In the genomic region with DNA sequence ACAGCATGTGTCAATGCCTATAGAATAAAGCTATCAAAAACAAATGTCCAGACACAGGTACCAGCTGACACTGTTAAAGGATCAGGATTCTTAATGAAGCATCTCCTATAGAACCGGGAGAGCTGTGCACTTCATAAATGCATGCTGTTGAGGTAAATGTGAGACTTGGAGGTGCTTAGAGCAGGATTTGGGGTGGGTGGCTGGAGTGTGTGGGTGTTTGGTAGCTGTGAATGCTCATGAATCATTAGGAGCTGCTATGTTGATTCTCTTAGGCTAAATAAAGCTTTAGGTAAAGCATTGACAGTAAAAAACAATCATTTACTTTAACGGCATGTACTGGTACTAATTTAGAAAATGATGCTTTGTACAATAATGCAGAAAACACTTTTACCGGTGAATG, we compare ENCODE assay signal across 29 mouse cellular contexts.
DNase-seq lines count a peak whose midpoint lies in the region; ATAC-seq lines count a peak whose summit lies in the region.
"Had no signal": no experiment of that assay in that cellular context is flagged by ENCODE, and none has a peak within 500 bp of the region (broad histone marks: within the 10 kb centered on the region; RNA-seq: fewer than 3 reads in every experiment).

No protein-coding gene starts in this region.

- peak; percentile 72 for ATAC-seq in frontal cortex, adult (ENCODE audit: low TSS enrichment)
- ATAC-seq: activated CD4-positive, CD25-positive, alpha-beta regulatory T cell, adult 4 months; CD4-positive, CD25-positive, alpha-beta regulatory T cell, adult 4 months; forebrain, embryonic 14.5 days; forebrain, embryonic 16.5 days; Patski had no signal

- WGBS in limb, embryonic 10.5 days: 91% methylated on average over 3 of the region's 3 CpGs

- H3K9me3 ChIP-seq in limb, embryonic 10.5 days (replicated peaks): no peaks in the 10 kb centered on the region
- H3K9me3 ChIP-seq: embryonic facial prominence, embryonic 13.5 days; embryonic facial prominence, embryonic 15.5 days; forebrain, embryonic 10.5 days; forebrain, embryonic 12.5 days; G1E had no signal

- H3K27ac ChIP-seq in limb, embryonic 10.5 days: no peak overlapping the region
- H3K27ac ChIP-seq: embryonic facial prominence, embryonic 13.5 days; embryonic facial prominence, embryonic 15.5 days; forebrain, embryonic 10.5 days; forebrain, embryonic 12.5 days had no signal

- no peak for DNase-seq in frontal cortex, postnatal 36 days (ENCODE audit: low spot score in 2 of 2)
- peak; percentile 39 for DNase-seq in right cerebral cortex, adult 18-20 months
- no peak for DNase-seq in right cerebral cortex, postnatal 14 days
- DNase-seq in brain, adult 2 months (ENCODE audit: low read depth, low spot score): peak; percentile 76
- no peak for DNase-seq in limb, embryonic 10.5 days (ENCODE audit: low spot score)
- DNase-seq: adrenal gland, adult 8-10 months; adrenal gland, postnatal 14 days; adrenal gland, postnatal 36 days; B cell, adult 2 months; cerebellum, adult 11 months; cerebellum, adult 18-20 months; cerebellum, adult 8-10 months; cerebellum, adult 9-11 months; cerebellum, postnatal 14 days; cerebellum, postnatal 36 days; embryo, embryonic 11 days had no signal

- H3K4me1 ChIP-seq in limb, embryonic 10.5 days: peaks cover 3% of the 10 kb centered on the region; the same call in 1 of the 2 replicates
- H3K4me1 ChIP-seq: forebrain, embryonic 12.5 days had no signal

- H3K27me3 ChIP-seq in limb, embryonic 10.5 days (ENCODE audit: low read depth, poor library complexity, severe bottlenecking): no peaks in the 10 kb centered on the region
- H3K27me3 ChIP-seq: CH12.LX; embryonic facial prominence, embryonic 13.5 days; embryonic facial prominence, embryonic 15.5 days; forebrain, embryonic 12.5 days; Patski had no signal

- no peaks in the 10 kb centered on the region for H3K36me3 ChIP-seq in limb, embryonic 10.5 days
- H3K36me3 ChIP-seq: embryonic facial prominence, embryonic 13.5 days; embryonic facial prominence, embryonic 15.5 days; forebrain, embryonic 10.5 days; forebrain, embryonic 12.5 days; G1E had no signal

- H3K4me3 ChIP-seq in limb, embryonic 10.5 days: no peak overlapping the region
- H3K4me3 ChIP-seq: embryonic facial prominence, embryonic 13.5 days; embryonic facial prominence, embryonic 15.5 days; erythroblast, embryonic 14.5 days; forebrain, embryonic 10.5 days; forebrain, embryonic 12.5 days had no signal

Comparison
In these comparisons a context has a peak if more than half of its experiments do, and no peak if none do; other contexts are left out.
1. DNase-seq: peak in right cerebral cortex, adult 18-20 months (single experiment) and brain, adult 2 months (single experiment); none in frontal cortex, postnatal 36 days (0 of 2), right cerebral cortex, postnatal 14 days (single experiment) and limb, embryonic 10.5 days (single experiment).